Mouse (Mus musculus) liver, adult (tissue): Measurements from ENCODE around the gene Rps6ka3.

Experiments used
- GATA4 ChIP-seq: IDR thresholded peaks from 2 replicates; pipeline ENCODE4 v1.6.1; 2014; ENCODE audit warnings: mild to moderate bottlenecking, low read length; ENCODE audit not compliant: insufficient replicate concordance

Rps6ka3 gene

GRCm38 (mm10) chrX:159264681-159265080 lies 54.6 kb downstream of the Rps6ka3 start:
- no peak for TF ChIP-seq GATA4

GRCm38 (mm10) chrX:159269072-159269471 lies 59.0 kb downstream of the Rps6ka3 start:
- no peak for TF ChIP-seq GATA4

- no peak for TF ChIP-seq GATA4
These were observed 76.7 kb downstream of the Rps6ka3 start for GRCm38 (mm10) chrX:159286765-159287164.

GRCm38 (mm10) chrX:159295879-159296278 lies 85.8 kb downstream of the Rps6ka3 start:
- TF ChIP-seq GATA4: no peak

GRCm38 (mm10) chrX:159302349-159303311 lies 92.5 kb downstream of the Rps6ka3 start:
- TF ChIP-seq GATA4: peak; percentile 21; the same call in 1 of the 2 replicates

GRCm38 (mm10) chrX:159315293-159315692 lies 105.2 kb downstream of the Rps6ka3 start:
- TF ChIP-seq GATA4: no peak

GRCm38 (mm10) chrX:159321342-159321741 lies 111.2 kb downstream of the Rps6ka3 start:
- TF ChIP-seq GATA4: no peak

GRCm38 (mm10) chrX:159364506-159364905 lies 154.4 kb downstream of the Rps6ka3 start:
- no peak for TF ChIP-seq GATA4

GRCm38 (mm10) chrX:159371831-159372752 lies 162.0 kb downstream of the Rps6ka3 start, which contains the start of gene Eif1ax:
Gene Eif1ax, plus strand, starts transcription at chrX:159372178.
- no peak for TF ChIP-seq GATA4

- no peak for TF ChIP-seq GATA4
These were observed 162.6 kb downstream of the Rps6ka3 start for GRCm38 (mm10) chrX:159372753-159373144.

GRCm38 (mm10) chrX:159387105-159387504 lies 177.0 kb downstream of the Rps6ka3 start:
- no peak for TF ChIP-seq GATA4

GRCm38 (mm10) chrX:159388953-159389352 lies 178.8 kb downstream of the Rps6ka3 start:
- no peak for TF ChIP-seq GATA4

GRCm38 (mm10) chrX:159390347-159390962 lies 180.3 kb downstream of the Rps6ka3 start:
- no peak for TF ChIP-seq GATA4

GRCm38 (mm10) chrX:159391239-159391638 lies 181.1 kb downstream of the Rps6ka3 start:
- no peak for TF ChIP-seq GATA4

- TF ChIP-seq GATA4: no peak
These were observed 199.1 kb downstream of the Rps6ka3 start for GRCm38 (mm10) chrX:159409253-159409652.
